Mouse (Mus musculus) G1E (cell line): ENCODE measurements around the gene Gm45062.

Source experiments
- CTCF ChIP-seq: IDR thresholded peaks from 2 replicates; pipeline ENCODE4 v1.5.1; 2012; ENCODE audit warnings: low read depth, low read length, inconsistent platforms, mixed read lengths
- GATA1 ChIP-seq: IDR thresholded peaks from 2 replicates; pipeline ENCODE4 v1.6.1; 2012; ENCODE audit warnings: borderline replicate concordance, low read length, inconsistent platforms, mixed read lengths

- TF ChIP-seq GATA1 (no peak), CTCF (no peak)
Observed at GRCm38 (mm10) chr6:8423142-8423541, 163.9 kb downstream of the Gm45062 start.
